Mouse (Mus musculus) embryonic fibroblast, embryonic 13.5 days (primary cell): ENCODE measurements around the gene Slc9a1.

Experiments used
- CTCF ChIP-seq: IDR thresholded peaks from 2 replicates; pipeline ENCODE4 v1.5.1; 2011; ENCODE audit warnings: mild to moderate bottlenecking, control low read depth, low read length, moderate library complexity, borderline replicate concordance; ENCODE audit not compliant: insufficient read depth
- POLR2A ChIP-seq: IDR thresholded peaks from 2 replicates; pipeline ENCODE4 v1.6.1; 2011; ENCODE audit warnings: low read depth, mild to moderate bottlenecking, control low read depth, low read length, moderate library complexity

- TF ChIP-seq POLR2A: no peak
- no peak for TF ChIP-seq CTCF
Observed at GRCm38 (mm10) chr4:133421989-133422388, 52.5 kb downstream of the Slc9a1 start.
